Mouse (Mus musculus): ENCODE results near the gene Zer1.
"Not testable (repeated sequence)": the region's sequence is repeated elsewhere in the genome, so short reads cannot be mapped to it uniquely, and the experiment has no call there.

Zer1 gene

DNA sequence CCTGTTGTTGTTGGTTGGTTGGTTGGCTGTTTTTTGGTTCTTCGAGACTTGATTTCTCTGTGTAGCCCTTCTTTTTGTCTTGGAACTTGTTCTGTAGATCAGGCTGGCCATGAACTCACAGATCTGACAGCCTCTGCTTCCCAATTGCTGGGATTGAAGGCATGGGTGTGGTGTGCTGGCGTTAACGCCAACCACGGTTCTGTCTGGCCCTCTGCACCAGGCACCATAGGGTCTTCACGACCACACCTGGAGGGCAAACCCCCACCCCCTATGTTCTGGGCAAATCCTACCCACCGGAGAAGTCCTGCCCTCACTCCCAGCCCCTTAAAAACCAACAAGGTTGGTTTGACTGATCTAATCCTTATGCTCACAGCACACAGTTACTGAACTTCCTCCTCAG is 47.4 kb downstream of the Zer1 start:
- DNase-seq: peak; percentile 92

DNA sequence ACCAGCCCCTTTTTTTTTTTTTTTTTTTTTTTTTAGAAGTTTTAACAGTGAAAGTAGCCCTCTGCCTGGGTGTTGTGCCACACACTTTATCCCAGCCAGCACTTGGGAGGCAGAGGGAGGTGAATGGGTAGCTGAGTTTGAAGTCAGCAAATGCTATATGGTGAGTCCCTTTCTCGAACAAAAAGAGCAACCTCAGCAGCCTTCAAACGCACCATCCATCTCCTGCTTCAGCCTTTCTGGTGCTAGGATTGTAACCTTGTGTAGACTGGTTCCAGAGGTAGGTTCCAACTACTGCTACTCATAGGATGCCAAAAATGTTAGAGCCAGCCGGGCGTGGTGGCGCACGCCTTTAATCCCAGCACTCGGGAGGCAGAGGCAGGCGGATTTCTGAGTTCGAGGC is 47.9 kb downstream of the Zer1 start:
- DNase-seq: no peak

DNA sequence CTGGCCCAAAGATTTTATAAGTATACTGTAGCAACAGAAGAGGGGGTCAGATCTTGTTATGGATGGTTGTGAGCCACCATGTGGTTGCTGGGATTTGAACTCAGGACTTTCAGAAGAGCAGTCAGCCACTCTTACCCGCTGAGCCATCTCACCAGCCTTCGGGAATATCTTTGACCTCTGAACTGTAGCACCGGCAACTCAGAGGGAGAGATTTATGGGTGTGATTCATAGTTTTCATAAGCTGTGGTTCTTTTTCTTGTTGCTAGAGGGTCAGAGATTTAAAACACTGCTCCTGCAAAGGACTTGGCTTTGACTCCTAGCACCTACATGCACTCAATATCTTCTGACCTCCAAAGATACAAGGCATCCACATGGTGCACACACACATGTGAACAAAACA is 48.8 kb downstream of the Zer1 start:
- no peak for DNase-seq

DNA sequence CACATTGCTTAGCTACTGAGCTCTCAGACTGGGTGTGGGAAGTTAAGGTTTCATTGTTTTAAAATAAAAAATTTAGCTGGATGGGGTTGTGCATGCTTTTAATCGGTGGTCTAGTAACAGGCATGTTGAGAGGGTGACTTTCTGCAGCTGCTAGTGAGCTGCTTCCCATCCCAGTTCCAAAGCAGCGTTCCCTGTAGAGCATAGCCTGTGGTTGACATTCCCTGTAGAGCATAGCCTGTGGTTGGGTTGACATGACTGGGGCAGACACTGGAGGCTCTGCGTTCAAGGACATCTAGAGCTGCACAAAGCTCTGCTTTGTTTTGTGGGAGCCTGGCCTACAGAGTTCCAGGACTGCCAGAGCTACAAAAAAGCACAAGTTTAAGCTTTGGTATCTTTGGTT is 51.1 kb downstream of the Zer1 start:
- DNase-seq: no peak

DNA sequence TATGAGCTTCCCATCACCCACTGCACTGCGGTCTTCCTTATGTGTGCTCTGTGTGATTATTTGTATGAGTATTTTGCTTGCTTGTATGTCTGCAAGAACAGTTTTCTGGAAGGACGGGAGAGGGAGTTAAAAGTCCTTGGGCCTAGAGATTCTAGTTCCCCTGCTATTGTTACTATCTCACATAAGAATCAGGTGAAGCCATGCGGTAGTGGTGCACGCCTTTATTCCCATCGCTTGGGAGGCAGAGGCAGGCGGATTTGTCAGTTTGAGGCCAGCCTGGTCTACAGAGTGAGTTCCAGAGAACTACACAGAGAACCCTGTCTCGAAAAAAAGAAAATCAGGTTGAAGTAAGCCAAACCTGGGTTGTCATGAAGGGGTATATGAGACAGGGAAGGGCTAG is 51.5 kb downstream of the Zer1 start:
- DNase-seq: no peak

DNA sequence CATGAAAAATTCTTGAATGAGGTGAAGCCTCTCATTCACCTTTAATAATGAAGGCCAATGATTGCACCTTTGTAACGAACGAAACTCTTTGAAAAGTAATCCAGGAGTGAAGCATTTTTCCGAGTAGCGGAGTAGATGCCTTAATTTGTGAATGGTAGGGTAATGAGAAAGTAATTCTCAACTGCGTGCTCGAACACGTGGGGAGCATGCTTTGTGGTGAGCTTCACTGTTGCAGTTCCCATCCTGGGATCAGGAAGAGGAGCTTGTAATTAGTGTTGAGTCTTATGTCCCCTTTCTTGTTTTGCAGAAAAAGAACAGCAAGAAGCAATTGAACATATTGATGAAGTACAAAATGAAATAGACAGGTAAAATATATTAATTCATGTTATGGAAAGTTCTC is 56.4 kb downstream of the Zer1 start:
- no peak for DNase-seq

DNA sequence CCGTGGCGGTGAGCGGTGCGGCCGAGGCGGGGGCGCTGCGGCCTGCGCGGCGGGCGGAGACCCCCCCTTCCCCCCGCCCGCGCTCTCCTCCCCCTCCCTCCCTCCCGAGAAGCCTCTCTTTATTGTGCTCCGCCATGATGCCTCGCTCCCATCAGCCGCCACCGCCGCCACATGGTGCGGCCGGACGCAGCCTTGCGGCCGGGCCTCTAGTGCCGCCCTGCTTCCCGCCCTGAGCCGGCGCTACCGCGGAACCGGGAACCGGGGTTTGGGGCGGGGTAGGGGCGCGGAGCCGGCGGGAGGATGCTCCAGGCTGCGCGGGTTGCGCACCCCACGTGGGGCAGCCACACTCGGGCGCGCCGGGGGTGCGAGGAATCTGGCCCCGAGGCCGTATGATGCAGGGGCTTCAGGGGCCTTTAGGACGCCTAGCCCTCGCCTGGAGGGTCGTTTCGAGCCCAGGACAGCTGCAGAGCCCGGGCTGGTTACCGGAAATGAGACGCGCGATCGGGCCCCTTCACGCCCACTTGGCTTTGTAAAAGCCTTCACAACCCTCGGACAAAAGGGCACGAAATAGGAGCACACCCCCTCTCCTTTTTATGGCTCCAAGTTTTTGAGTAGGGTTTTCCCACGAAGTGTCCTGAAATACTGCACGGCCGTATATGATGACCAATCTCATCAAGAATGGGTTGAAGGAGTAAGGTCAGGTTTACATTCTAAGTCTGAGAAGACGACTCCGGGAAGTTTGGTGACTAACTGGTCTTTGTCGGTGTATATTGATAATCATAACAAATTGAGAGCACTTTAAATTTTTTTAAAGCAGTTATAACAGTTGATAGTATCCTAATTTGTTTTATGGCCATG is 57.1 kb downstream of the Zer1 start:
- peak; percentile 97 for DNase-seq

DNA sequence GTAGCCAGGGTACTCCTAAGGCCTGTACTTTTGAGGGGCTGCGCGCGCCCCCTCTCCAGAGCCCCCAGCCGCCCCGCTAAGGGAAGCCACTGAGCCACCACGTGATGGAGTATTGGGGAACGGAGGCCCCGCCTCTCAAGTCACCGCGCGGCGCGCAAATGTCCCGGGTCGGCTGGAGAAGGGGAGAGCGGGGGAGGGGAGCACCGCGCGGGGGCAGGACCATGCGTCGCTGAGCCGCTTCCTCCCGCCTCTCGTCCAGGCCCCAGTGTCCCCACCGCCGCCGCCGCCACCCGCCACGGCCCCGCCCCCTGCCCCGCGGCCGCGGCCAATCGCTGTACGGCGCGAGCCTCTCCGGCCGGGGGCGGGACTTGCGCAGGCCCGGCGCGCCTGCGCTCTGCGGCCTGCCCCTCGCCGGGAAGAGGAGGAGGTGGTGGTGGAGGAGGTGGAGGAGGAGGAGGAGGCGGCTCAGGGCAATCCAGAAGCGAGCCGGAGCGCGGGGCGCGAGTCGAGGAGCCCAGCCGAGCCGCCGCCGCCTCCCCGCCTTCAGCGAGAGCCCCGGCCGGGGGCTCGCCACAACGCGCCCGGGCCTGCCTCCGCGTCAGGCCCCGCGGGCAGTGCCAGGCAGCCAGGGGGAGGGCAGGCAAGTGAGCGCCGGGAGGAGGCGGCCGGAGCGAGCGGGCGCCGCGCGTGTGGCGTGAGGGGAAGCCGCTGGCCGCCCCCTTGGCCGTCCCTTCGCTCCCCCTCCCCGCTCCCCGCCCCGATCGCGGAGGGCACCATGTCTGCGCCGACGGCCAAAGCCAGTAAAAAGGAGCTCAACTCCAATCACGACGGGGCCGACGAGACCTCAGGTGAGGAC is 58.1 kb downstream of the Zer1 start:
- peak; percentile 100 for DNase-seq

DNA sequence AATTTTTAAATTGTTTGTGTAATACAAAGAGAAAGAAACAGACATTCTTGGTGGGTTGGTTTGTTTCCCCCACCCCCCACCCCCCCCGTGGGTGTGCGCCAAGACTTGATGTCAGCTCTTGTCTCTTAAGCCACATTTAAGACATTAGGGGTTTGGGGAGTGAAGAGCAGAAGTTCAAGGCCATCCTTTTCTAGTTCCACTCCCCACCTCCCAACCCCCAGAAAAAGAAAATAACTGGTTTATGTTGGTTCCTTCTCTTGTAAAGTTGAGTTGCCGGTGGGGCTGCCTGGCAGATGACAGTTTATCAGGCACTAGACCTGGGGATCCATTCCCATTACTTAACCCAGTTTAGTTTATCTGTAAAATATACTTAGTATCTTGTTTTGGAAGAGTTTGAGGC is 60.1 kb downstream of the Zer1 start:
- peak; percentile 89 for DNase-seq

DNA sequence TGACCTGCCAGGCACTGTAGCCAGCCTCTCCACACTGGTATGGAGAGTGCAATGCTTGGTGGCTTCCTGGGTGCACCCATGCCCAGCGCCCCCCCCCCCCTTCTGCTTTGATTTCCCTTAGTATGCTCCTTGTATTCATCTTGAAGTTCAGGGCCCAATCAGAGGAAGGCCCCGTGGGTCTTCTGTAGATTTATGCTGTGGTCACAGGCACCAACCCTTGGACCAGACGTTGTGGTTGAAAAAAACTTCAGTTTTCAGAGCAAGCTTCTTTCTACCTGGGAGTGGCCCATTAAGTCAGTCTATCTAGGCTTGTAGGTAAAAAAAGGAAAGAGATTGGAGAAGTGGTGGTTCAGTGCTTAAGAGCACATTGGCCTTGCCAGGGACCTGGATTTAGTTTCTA is 60.6 kb downstream of the Zer1 start:
- no peak for DNase-seq

DNA sequence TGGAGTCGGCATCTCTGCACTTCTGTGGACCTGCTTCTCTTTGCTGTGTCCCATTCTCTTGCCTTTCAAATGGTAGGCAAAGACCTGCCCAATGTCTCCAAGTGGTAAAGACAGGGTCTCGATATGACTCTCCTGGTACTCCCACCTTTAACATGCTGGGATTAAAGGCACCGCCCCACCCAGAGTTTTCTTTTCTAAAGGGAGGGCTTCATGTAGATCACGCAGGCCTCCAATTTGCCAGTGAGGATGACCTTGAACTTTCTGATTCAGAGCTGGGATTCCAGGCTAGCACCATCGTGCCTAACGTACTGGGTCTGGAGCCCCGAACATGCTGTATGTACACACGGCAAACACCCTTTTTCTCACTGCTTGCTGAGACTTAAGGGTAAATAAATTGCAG is 61.1 kb downstream of the Zer1 start:
- peak; percentile 91 for DNase-seq

DNA sequence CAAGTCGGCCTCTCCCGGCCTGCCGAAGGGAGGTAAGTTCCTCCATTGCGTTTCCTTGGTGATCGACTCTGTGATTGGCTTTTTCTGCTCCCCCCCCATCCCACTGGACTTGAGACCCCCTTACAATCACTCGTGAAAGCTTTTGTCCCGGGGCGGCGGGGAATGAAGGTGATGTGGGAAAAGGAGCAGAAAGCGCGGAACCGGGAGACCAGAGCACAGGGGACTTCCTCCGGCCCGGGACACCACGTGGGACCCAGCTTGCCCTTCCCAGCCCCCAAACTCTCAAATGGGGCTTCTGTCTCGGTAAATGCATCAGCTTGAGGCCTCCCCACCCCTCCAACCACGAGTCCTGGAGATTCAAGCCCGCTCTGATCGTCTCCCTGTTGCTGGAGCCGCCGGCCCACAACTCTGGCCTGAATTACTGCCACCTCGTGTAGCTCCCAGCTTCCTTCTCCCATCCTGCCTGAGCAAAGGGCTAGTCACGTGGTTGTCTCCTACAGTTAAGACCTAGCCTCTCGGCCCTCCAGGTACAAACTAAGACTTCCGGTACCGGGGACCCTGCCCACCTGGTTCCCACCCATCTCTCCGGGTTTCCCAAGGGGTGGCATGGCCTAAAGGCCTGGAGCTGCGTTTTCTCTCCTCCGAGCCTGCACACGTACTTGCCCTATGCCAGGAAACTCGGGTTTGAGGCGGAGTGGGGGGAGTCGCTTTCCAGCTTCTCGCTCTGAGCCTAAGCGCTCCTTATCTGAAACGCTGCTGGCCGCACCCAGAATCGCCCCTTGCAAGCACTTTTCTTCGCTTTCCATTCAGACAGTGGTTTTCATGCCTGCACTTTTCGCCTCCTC is 61.9 kb downstream of the Zer1 start:
- DNase-seq: peak; percentile 98

DNA sequence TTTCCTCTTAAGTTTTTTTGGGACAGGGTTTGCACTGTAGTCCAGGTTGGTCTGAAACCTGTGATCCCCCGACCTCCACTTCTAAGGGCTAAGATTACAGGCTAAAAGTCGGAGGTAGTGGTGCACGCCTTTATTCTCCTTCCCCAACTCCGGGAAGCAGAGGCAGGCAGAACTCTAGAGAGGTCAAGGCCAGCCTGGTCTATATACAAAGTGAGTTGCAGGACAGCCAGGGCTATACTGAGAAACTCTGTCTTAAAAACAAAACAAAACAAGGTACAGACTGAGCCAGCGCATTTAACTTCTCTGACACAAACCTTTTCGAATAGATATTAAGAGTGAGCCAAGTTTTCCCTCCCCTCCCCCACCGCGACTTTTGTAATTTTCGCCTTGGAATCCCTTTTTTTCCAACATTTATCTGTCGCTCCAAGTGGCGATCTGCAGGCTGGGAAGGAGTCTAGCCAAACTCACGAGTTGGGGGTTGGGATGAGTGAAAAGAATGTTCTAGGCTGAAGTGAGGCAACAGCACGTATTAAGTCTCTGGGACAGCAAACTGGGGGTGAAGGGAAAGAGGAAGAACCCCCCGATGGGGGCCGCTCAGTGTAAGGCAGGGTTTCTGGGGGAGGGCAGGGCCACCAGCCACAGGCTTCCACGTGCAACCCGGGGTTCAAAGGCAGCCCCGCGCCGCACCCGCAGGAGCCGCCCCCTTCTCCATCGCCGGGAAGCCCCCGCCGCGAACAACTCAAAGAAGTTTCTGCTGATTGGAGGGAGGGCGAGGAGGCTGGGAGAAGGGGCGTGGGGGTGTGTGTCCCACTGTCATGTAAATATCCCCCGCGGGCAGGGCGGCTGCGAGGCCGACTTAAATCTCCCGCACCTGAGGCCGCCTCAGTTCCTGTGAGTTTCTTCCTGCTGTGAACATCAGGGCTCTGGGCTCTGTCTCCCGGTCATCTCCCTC is 62.9 kb downstream of the Zer1 start:
- peak; percentile 94 for DNase-seq

DNA sequence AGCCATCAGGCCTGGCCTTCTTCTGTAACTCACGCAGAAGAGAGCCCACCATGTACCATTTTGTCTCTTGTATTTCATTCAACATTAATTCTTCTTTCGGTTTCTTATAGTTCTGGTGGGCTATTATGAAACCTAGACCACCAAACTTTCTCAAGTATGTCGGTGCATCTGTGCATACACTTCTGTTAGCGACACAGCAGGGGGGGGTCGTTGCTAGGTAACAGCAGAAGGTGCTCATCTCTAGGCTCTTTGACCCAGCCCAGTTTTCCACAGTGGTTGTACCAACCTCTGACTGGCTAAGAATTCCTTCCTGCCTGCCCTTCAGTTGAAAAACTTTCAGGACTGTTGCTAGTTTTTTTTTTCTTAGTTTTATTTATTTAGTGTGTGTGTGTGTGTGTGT is 66.0 kb downstream of the Zer1 start:
- no peak for DNase-seq

DNA sequence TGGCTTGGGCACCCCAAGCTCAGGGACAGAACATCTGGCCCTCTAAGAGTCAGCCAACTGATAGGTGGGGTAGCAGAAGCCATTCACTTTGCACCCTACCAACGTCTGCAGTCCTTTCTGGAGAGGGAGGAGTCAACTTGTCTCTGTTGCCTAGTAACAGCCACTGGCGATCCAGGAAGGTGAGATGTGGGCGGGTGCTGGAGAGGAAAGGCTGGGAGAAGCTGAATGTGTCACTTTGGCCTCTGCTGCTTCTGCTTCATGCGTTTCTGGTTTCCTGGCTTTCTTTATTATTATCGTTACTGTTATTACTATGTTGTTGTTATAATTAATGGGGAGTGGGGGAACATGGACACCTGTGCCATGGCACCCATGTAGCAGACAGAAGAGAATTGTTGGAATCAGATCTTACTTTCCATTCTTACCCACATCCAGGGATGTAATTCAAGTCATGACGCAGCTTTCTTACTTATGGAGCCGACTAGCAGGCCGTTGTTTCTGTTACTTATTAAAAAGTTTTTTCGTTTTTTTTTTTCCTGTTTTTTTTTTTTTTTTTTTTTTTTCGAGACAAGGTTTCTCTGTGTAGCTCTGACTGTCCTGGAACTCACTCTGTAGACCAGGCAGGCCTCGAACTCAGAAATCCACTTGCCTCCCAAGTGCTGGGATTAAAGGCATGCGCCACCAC is 67.0 kb downstream of the Zer1 start, which contains the start of gene Set:
Gene Set, plus strand, starts transcription at position 156 of the 682 bp plus-strand sequence.
- no peak for DNase-seq

DNA sequence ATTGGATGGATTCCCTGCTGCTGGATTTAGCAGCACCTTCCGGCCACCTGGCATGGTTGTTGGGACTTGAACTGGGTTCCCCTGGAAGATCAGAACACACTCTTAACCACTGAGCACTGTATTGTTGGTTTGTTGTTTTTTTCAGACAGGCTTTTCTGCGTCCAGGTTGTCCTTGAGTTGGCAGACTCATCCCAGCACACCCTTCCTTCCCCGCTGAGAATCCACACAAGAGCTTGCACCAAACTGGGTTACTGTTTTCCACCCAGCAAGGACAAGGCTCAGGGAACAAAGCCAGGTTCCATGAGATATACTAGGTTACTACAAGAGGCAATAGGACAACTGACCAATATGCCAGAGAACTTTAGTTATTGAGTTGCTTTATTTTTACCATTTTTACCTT is 67.6 kb downstream of the Zer1 start:
- no peak for DNase-seq

DNA sequence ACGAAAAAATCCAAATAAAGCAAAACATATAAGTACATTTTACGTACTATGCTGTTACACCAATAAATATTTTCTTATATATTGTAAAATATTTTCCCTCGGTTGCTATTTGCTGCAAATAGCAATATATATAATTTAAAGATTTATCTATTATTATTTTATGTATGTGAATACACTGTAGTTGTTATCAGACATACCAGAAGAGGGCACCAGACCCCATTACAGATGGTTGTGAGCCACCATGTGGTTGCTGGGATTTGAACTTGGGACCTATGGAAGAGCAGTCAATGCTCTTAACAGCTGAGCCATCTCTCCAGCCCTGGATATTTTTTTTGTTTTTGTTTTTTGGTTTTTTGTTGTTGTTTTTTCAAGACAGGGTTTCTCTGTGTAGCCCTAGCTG is 69.1 kb downstream of the Zer1 start:
- DNase-seq: not testable (repeated sequence)

DNA sequence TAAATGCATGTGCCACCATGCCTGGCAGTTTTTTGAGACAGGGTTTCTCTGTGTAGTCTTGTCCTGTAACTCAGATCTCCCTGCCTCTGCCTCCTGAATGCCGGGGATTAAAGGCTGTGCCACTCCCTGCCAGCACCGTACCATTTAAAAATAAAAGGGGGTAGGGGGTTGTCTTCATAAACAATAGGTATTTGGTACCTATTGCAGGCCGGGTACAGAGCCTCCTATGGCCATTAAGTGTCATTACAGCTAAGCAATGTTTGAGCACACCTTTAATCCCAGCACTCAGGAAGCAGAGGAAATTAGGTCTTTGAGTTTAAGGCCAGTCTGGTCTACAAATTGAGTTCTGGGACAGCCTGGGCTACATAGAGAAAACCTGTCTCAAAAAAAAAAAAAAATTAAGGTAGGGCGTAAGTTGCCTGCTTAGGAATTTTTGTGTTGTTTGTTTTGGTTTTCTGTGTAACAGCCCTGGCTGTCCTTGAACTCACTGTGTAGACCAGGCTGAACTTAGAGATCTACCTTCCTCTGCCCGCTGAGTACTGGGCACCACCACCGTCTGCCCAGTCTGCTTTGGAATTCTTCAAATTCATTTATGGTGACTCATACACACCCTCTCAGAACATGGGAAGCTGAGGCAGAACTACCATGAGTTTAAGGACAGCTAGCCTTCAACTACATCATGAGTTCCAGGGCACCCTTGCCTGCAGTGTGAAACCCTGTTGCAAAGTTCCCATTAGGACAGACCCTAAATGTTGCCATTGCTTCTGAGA is 72.2 kb downstream of the Zer1 start:
- DNase-seq: no peak

DNA sequence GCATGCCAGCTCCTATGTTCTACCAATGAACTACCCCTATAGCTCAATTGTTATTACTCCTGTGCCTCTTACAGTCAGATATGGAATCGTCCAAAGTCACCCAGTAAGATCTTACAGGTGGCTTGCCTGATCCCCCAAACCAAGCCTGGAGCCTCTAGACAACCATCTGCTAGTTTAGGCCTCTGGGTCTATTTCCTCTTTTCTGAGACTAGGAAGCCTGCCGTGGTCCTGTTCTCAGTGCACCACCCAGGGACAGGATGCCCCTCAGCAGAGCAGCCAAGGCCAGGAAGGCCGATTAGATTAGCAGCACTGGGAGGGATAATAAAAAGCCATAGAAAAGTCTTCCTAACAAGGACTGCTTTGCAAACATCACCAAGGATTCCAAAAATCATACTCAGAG is 74.6 kb downstream of the Zer1 start:
- no peak for DNase-seq

DNA sequence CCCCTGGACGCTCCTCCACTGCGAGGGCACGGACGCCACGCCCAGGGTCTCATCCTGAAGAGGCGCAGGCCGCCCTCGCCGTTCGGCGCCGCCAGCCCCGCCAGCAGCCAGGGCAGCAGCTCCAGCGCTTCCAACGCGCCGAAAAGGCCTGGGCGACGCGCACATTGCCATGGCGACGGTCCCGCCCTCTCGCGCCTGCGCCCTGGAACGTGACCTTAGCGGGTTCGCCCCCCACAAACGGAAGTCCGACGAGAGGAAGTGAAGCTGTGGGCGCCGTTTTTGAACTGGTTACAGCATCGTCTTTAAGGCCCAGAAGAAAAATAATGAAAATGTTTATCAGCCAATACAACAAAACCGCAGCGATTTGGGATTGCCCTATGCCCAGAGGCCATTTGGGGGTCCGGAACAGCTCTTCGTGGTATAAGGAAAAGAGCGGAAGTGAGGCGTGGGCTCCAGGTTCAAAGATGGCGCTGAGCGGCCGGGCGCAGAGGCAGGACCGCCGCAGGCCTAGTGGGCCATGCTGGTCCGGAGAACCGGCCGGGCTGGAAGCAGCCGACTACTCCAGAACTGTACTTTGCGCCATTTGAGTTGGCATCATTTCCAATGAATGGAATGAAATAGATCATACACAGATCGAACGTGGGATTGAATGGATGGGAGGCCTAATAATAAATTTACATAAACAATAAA is 75.5 kb downstream of the Zer1 start, which contains the start of gene Wdr34:
Gene Wdr34, minus strand, starts transcription at position 183 of the 690 bp plus-strand sequence.
- DNase-seq: peak; percentile 99
